Mouse (Mus musculus) layer of hippocampus, adult 2 months (tissue): ENCODE measurements around the gene Crtap. TPM values are rescaled to one million over a fixed set of nuclear protein-coding genes. Genes with fewer than 3 reads are reported as not detected.
"Not testable (repeated sequence)": the region's sequence is repeated elsewhere in the genome, so short reads cannot be mapped to it uniquely, and the experiment has no call there.

Experiments used
- DNase-seq, 2 experiments: peaks; one replicate each; pipeline ENCODE4 v3.0.0; 2022; ENCODE audit warnings: low spot score in 2 of 2
- H3K27ac ChIP-seq: fragments of 200-600 bp; 2 replicates; pipeline ENCODE4 v1.8.1; 2022
- H3K4me3 ChIP-seq: fragments of 200-600 bp; 2 replicates; pipeline ENCODE4 v1.8.1; 2022; ENCODE audit warnings: mild to moderate bottlenecking
- CTCF ChIP-seq: fragments of 200-600 bp; conservative IDR thresholded peaks from 2 replicates; pipeline ENCODE4 v1.8.1; 2022; ENCODE audit warnings: antibody characterized with exemption, mild to moderate bottlenecking, moderate library complexity
- total RNA-seq, 2 experiments: library from RNA; stranded (reverse); gene quantifications; 2 replicates each; pipeline ENCODE4 v1.2.3; 2021

The Crtap gene
- total RNA-seq, 2 experiments from 2014 or later, result 5.4 to 6.0 TPM

DNA sequence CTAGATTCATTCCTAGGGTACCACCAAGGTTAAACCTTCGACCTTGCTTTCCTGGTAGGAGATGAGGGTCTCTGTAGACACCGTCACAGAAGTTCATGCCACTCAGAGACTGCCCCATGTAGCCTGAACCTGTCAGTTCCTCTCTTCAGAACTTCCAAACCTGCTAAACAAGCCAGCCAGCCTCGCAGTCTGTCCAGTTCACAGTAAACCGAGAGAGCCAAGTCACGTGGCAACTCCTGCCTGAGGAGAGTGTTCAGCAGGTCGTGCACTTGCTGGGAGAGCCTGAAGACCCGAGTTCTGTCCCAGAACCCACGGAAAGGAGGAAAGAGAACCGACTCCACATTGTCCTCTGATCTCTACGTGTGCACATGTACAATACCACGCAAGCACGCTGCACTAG is 23.4 kb upstream of the Crtap start:
- TF ChIP-seq CTCF, result no peak

DNA sequence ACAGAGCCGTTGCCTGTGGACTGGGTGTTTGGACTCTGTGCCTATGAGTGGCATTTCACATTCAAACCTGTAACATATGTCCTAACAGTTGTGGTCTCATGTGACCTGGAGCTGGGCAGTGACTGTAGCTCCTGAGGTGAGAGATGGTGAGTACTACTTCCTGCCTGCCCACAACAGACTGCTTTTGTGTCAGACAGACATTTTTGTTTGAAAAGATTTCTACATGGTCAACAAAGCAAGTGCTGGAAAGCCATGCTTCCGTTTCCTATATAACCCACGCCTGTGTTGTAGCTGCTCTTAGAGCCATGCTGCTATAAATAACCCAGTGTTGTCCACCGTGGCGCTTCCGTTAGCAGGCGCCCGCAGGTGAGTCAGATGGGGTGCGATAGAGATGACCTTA is 21.9 kb upstream of the Crtap start:
- DNase-seq, result no peak
- no peak for TF ChIP-seq CTCF
- Histone ChIP-seq H3K4me3 (no peak overlapping the region), H3K27ac (no peak overlapping the region)

More for the DNA sequence above, 23.4 kb upstream of the Crtap start:
- H3K27ac ChIP-seq, result no peak overlapping the region
- no peak overlapping the region for H3K4me3 ChIP-seq
- no peak for DNase-seq

DNA sequence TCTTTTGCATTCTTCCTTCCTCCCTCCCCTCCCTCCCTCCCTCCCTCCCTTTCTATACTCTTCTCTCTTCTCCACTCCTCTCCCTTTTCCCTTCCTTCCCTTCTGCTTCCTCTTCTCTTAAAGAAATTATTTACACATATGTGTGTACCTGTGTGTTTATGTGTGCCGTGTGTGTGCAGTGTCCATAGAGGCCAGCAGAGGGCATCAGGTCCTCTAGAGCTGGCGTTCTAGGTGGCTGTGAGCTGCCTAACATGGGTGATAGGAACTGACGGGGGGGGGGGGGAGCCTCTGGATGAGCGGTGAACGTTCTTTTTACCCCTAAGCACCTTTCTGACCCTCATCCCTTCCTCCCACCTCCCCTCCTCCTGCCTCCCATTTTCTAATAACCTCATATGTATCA is 20.8 kb upstream of the Crtap start:
- H3K27ac ChIP-seq, result no peak overlapping the region
- TF ChIP-seq CTCF, result peak; percentile 14; the same call in 1 of the 2 replicates
- no peak for DNase-seq
- H3K4me3 ChIP-seq, result no peak overlapping the region

DNA sequence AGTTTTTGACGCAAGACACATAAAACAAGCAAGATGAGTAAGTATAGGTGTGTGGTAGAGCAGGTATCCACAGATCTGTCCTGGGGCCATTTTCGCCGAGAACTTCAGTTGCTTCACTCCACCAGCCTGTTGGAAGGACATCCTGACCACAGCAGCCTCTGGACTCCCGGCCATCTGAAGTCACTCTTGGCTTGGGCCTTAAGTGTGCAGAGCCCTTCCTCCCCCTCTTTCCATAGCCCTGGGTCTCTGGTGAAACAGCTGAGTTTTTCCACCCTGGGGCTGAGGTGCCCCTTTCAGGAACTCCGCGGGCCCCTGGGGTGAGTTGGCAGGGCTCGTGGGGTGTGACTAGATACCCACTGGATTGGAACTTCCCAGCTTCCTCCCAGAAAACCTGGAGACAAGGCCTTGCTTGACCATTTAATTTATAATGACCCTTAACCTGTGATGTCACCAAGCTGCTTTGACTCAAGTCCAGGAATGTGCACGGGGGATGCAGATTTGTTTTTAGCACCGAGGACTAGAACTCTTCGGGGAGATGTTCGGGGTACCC is 19.9 kb upstream of the Crtap start:
- no peak for TF ChIP-seq CTCF
- no peak for DNase-seq

DNA sequence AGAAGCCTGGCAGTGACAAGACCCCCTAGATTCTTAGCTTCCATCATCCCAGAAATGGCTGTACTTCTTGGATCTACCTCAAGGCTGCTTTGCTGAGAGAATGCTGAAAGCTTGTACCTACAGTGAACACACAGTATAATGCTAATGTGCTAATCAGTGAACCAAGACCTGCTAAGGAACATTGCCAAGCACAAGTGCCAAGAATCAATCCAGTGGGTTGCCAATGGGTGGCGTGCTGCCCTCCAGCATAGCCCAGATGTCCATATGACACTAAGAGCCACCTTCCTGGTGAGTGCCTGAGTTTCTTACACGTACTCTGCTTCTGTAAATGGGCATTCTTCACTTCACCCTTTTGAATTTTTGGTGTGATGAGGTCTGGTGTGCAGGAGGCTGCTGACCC is 17.2 kb upstream of the Crtap start:
- TF ChIP-seq CTCF, result no peak
- no peak overlapping the region for H3K4me3 ChIP-seq
- no peak overlapping the region for H3K27ac ChIP-seq
- DNase-seq, result no peak

More for the DNA sequence above, 19.9 kb upstream of the Crtap start:
- H3K4me3 ChIP-seq, result no peak overlapping the region
- no peak overlapping the region for H3K27ac ChIP-seq

DNA sequence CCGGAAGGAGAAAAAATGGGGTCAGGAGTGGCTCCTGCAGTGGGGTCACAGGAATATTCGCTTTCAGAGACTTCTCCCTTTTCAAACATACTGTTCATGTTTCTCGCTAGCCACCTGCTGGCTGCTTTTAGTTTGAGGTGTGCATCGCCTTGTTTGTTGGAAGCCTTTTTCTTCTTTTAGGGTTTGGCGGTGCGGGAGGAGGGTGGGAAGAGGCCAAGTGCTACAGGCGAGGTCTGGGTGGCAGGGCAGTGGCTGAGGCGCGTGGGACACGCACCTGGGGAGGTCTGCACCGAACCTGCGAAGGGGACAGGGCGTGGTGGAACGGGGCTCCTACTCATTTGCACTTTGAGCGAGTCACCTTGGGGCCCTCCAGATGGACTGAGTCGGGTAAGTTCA is 11.2 kb upstream of the Crtap start:
- DNase-seq, result no peak
- Histone ChIP-seq H3K27ac (peak overlapping the region; percentile 97), H3K4me3 (peak overlapping the region; percentile 85)
- 0 out of 2 replicates have a peak, but pooled peaks have one; percentile 7 for TF ChIP-seq CTCF

DNA sequence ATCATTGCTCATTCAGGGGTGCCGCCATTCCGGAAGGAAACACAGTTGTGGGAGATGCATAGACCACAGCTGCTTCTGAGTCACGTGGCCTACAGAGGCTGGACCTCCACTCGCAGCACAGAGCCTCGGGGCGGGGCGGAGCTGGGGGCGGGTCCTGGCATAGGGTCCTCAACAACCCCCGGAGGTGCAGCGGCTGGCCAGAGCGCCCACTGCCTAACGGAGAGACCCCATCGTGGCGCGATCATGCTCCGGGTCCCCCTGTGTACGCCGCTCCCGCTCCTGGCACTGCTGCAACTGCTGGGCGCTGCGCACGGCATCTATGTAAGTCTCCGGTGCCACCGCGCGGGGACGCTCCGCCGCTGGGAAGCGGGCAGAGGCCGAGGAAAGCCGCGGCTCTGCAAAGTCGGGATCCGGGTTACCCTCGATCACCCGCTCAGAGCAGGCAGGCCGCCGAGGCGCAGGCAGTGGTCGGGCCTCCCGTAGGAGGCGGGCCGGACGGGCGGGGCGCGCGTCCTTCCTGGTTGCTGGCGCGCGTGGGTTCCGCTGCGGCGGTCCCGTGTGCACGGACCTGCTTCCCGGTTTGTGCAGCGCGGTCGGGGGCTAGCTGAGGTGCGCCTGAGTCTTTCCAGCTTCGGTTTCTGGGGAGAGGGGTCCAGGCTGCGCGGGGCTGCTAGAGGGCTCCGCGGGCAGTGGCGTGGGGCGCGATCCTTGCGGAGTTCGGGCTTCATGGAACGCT is 10.6 kb upstream of the Crtap start, which contains the start of the genes Glb1 and Tmppe:
Gene Glb1, plus strand, starts transcription at position 128 of the 736 bp plus-strand sequence.
Gene Tmppe, plus strand, starts transcription at position 157 of the 736 bp plus-strand sequence.
- DNase-seq, result peak; percentile 71 to 75
- Histone ChIP-seq H3K27ac (peak within 1 kb of the TSS; percentile 97), H3K4me3 (peak within 1 kb of the TSS; percentile 85)
- peak; percentile 68 for TF ChIP-seq CTCF

DNA sequence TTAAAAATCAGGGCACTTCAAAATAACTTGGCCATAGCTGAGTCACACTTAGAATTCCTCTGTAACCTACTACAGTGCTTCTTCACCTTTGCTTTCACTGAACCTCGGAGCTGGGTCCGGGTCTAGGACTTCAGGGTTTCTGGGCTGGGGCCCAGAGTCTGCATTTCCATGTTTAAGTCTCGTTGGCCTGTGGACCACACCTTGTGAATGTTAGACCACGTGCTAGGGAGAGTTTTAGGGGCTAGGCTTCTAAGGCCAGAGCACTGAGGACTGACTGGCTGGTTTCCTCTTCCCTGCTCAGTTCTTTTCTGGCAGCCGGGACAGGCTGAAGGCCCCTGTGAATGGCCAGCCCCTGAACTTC is 10.1 kb upstream of the Crtap start:
- no peak for TF ChIP-seq CTCF
- Histone ChIP-seq H3K27ac (peak overlapping the region; percentile 97), H3K4me3 (peak overlapping the region; percentile 85)
- no peak for DNase-seq

DNA sequence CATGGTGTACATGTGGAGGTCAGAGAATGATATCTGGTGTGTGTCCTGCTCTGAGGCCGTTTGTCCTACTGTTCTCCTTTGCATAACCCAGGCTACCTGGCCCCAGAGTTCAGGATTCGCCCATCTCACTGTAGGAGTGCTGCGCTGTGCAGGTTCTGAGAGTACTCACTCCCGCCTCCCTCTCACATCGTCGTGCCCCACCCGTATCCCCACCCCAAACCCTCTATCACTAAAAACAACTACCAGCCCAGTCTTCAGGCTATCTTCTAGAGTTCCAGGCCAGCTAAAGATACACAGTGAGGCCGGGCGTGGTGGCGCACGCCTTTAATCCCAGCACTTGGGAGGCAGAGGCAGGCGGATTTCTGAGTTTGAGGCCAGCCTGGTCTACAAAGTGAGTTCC is 9.2 kb upstream of the Crtap start:
- no peak for TF ChIP-seq CTCF
- no peak for DNase-seq
- H3K4me3 ChIP-seq, result no peak overlapping the region
- H3K27ac ChIP-seq, result no peak overlapping the region

DNA sequence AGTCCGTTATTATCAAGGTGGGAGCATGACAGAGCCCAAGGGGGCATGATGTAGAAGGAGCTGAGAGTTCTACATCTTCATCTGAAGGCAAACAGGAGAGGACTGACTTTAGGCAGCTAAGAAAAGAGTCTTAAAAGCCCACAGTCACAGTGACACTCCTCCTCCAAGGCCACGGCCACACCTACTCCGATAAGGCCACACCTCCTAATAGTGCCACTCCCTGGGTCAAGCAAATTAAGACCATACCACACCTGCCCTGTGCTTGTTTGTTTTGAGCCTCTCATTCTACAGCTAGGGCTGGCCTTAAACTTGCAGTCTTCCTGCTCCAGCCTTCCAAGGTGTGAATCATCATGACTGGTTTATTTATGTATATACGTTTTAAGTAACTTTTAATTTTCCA is 4.8 kb upstream of the Crtap start:
- TF ChIP-seq CTCF, result no peak
- no peak overlapping the region for H3K27ac ChIP-seq
- DNase-seq, result no peak
- no peak overlapping the region for H3K4me3 ChIP-seq

DNA sequence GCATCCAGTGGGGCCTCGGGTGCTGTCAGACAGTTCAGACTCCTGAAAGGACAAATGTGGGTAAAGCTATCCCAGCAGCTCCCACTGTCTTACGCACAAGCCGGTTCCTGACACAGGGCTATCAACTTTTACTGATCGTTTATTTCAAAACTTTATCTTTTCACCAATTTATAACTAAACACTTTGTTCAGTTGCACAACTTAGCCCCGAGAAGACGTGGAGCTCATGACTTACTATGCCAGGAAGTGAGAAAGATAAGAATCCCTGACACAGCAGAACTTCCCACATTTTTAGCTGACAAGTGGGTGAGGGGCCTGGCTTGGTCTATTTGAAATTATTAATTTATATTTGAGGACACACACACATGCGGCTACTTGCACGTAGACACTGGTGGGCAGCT is 4.2 kb upstream of the Crtap start:
- H3K4me3 ChIP-seq, result no peak overlapping the region
- H3K27ac ChIP-seq, result no peak overlapping the region
- TF ChIP-seq CTCF, result no peak
- no peak for DNase-seq

DNA sequence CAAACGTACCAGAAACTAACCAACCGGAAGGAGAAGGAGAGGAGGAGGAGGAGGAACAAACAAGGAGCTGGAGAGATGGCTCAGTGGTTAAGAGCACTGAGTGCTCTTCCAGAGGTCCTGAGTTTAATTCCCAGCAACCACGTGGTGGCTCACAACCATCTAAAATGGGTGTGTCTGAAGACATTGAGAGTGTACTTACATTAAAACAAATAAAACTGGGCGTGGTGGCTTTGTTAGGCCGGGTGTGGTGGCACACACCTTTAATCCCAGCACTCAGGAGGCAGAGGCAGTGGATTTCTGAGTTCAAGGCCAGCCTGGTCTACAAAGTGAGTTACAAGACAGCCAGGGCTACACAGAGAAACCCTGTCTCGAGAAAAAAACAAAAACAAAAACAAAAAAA is 3.7 kb upstream of the Crtap start:
- H3K4me3 ChIP-seq, DNase-seq, H3K27ac ChIP-seq: not testable (repeated sequence)

DNA sequence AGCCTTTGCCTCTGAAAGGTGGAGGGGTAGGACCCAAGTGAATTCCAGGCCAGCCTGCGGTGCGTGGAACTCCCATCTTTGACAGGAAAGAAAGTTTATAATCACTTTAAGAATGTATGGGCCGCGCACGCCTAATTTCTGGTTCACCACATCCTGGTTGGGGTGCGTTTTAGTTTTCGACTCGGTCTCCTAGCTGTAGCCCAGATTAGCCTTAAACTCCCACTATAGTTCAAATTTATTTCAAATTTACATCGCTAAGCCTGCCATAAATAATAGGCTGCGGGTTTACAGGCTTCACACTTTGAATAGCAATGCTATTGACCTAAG is 237 bp upstream of the Crtap start:
- H3K27ac ChIP-seq, result peak overlapping the region; percentile 61
- H3K4me3 ChIP-seq, result peak overlapping the region; percentile 81
- no peak for DNase-seq
- TF ChIP-seq CTCF, result no peak

DNA sequence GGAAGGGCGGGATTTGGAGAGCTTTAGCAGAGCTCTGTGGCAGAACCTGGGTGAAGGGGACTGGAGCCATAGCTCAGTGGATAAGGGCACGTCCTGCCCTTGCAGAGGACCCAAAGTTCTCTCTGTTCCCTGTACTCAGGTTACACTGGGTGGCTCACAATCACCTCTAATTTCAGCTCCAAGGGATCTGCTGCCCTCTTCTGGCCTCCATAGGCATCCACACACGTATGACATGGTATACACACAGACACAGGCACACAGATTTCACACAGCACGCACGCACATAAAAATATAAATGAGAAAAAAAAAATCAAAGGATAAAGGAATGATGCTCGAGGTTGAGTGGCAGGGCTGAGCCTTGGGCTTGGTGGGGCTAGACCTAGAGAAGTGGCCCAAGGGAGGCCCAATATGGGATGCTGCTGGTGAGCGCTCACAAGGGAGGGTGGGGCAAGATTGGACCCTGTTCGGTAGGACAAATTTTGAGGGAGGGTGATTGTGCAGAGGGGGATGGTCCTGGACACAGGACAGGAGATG is 1.0 kb downstream of the Crtap start:
- DNase-seq, result no peak
- Histone ChIP-seq H3K4me3 (peak overlapping the region; percentile 81; the same call in 1 of the 2 replicates), H3K27ac (no peak overlapping the region)
- TF ChIP-seq CTCF, result peak; percentile 67
